Mouse (Mus musculus) ovary, adult 18-20 months (tissue): ENCODE measurements around the gene Gimap4.

Experiments used
- DNase-seq: peaks from one replicate; pipeline ENCODE4 v3.0.0; 2022; ENCODE audit warnings: low spot score, mixed read lengths

Gimap4 gene

GRCm38 (mm10) chr6:48684319-48684718 lies at the start of gene Gimap4:
Gimap4 (plus strand) TSS chr6:48684549.
- no peak for DNase-seq

- DNase-seq: no peak
These were observed 49.2 kb upstream of the Gimap4 start for GRCm38 (mm10) chr6:48635105-48635504.

GRCm38 (mm10) chr6:48636515-48636914 lies 47.8 kb upstream of the Gimap4 start:
- no peak for DNase-seq

- DNase-seq: no peak
These were observed 46.4 kb upstream of the Gimap4 start for GRCm38 (mm10) chr6:48637811-48638500.

GRCm38 (mm10) chr6:48638553-48638952 lies 45.8 kb upstream of the Gimap4 start:
- DNase-seq: no peak

GRCm38 (mm10) chr6:48641391-48641790 lies 43.0 kb upstream of the Gimap4 start:
- no peak for DNase-seq

- no peak for DNase-seq
These were observed 41.5 kb upstream of the Gimap4 start for GRCm38 (mm10) chr6:48642764-48643292.

- peak; percentile 41 for DNase-seq
These were observed 38.6 kb upstream of the Gimap4 start for GRCm38 (mm10) chr6:48645660-48646308.

GRCm38 (mm10) chr6:48646309-48646690 lies 38.0 kb upstream of the Gimap4 start:
- DNase-seq: no peak

GRCm38 (mm10) chr6:48646995-48647394 lies 37.4 kb upstream of the Gimap4 start, which contains the start of gene Gimap8:
Gimap8 (plus strand) TSS chr6:48647234.
- no peak for DNase-seq

GRCm38 (mm10) chr6:48647611-48648010 lies 36.7 kb upstream of the Gimap4 start:
- DNase-seq: no peak

- DNase-seq: no peak
These were observed 35.6 kb upstream of the Gimap4 start for GRCm38 (mm10) chr6:48648779-48649178.

- DNase-seq: no peak
These were observed 34.3 kb upstream of the Gimap4 start for GRCm38 (mm10) chr6:48650041-48650440.

GRCm38 (mm10) chr6:48658721-48659120 lies 25.6 kb upstream of the Gimap4 start:
- no peak for DNase-seq

- DNase-seq: no peak
These were observed 19.6 kb upstream of the Gimap4 start for GRCm38 (mm10) chr6:48664750-48665149.

- DNase-seq: no peak
These were observed 18.9 kb upstream of the Gimap4 start for GRCm38 (mm10) chr6:48665471-48665870.

GRCm38 (mm10) chr6:48666159-48666586 lies 18.2 kb upstream of the Gimap4 start:
- no peak for DNase-seq

GRCm38 (mm10) chr6:48668022-48668421 lies 16.3 kb upstream of the Gimap4 start:
- DNase-seq: no peak

- no peak for DNase-seq
These were observed 14.8 kb upstream of the Gimap4 start for GRCm38 (mm10) chr6:48669446-48669969.

GRCm38 (mm10) chr6:48674291-48675058 lies 9.9 kb upstream of the Gimap4 start:
- DNase-seq: no peak

GRCm38 (mm10) chr6:48675400-48675930 lies 8.9 kb upstream of the Gimap4 start:
- DNase-seq: no peak
